Comparison of ENCODE assay signal across 8 mouse cellular contexts in genomic region chr4:35099865-35100780, GRCm38 (mm10). TPM values are rescaled to one million over a fixed set of nuclear protein-coding genes. Genes with fewer than 3 reads are reported as not detected.
A peak's percentile ranks its signal among the peaks of the same experiment; 100 is the strongest.
DNase-seq lines count a peak whose midpoint lies in the region; ATAC-seq and TF ChIP-seq lines count a peak whose summit lies in the region.

No protein-coding gene starts in this region.

- no peaks in the 10 kb centered on the region for H3K36me3 ChIP-seq in heart, embryonic 11.5 days (ENCODE audit: control insufficient read depth, insufficient read depth, low read length)
- no peaks in the 10 kb centered on the region for H3K36me3 ChIP-seq in kidney, embryonic 15.5 days
- H3K36me3 ChIP-seq in limb, embryonic 14.5 days (ENCODE audit: control insufficient read depth, insufficient read depth, low read length), result no peaks in the 10 kb centered on the region
- no peaks in the 10 kb centered on the region for H3K36me3 ChIP-seq in midbrain, embryonic 15.5 days (replicated peaks)

- peak overlapping the region; percentile 38 for H3K4me3 ChIP-seq in heart, embryonic 11.5 days (ENCODE audit: low read depth, low read length)
- peak overlapping the region; percentile 41 for H3K4me3 ChIP-seq in kidney, embryonic 15.5 days (replicated peaks)
- peak overlapping the region; percentile 36 for H3K4me3 ChIP-seq in limb, embryonic 14.5 days (replicated peaks; ENCODE audit: low read length)
- peak overlapping the region; percentile 38 for H3K4me3 ChIP-seq in midbrain, embryonic 15.5 days

- WGBS in heart, embryonic 11.5 days (ENCODE audit: insufficient replicate concordance), result 9% methylated on average over 29 of the region's 29 CpGs
- 10% methylated on average over 29 of the region's 29 CpGs for WGBS in kidney, embryonic 15.5 days
- 12% methylated on average over 29 of the region's 29 CpGs for WGBS in limb, embryonic 14.5 days
- 7% methylated on average over 29 of the region's 29 CpGs for WGBS in midbrain, embryonic 15.5 days

- no peaks in the 10 kb centered on the region for H3K27me3 ChIP-seq in heart, embryonic 11.5 days (ENCODE audit: control insufficient read depth, insufficient read depth, low read length)
- no peaks in the 10 kb centered on the region for H3K27me3 ChIP-seq in kidney, embryonic 15.5 days
- H3K27me3 ChIP-seq in limb, embryonic 14.5 days (ENCODE audit: control insufficient read depth, insufficient read depth, low read length), result no peaks in the 10 kb centered on the region
- H3K27me3 ChIP-seq in midbrain, embryonic 15.5 days (replicated peaks), result no peaks in the 10 kb centered on the region

- peaks cover 9% of the 10 kb centered on the region for H3K4me1 ChIP-seq in heart, embryonic 11.5 days (ENCODE audit: control insufficient read depth, insufficient read depth, low read length)
- H3K4me1 ChIP-seq in kidney, embryonic 15.5 days, result peaks cover 47% of the 10 kb centered on the region
- peaks cover 19% of the 10 kb centered on the region for H3K4me1 ChIP-seq in limb, embryonic 14.5 days (ENCODE audit: control insufficient read depth, insufficient read depth, low read length)
- H3K4me1 ChIP-seq in midbrain, embryonic 15.5 days, result peaks cover 18% of the 10 kb centered on the region

- no peak overlapping the region for H3K9ac ChIP-seq in heart, embryonic 11.5 days (ENCODE audit: low read depth, low read length)
- peak overlapping the region; percentile 26; the same call in 1 of the 2 replicates for H3K9ac ChIP-seq in kidney, embryonic 15.5 days
- H3K9ac ChIP-seq in limb, embryonic 14.5 days (ENCODE audit: low read depth, low read length, severe bottlenecking), result peak overlapping the region; percentile 44
- peak overlapping the region; percentile 23; the same call in 1 of the 2 replicates for H3K9ac ChIP-seq in midbrain, embryonic 15.5 days

- no peak overlapping the region for H3K27ac ChIP-seq in heart, embryonic 11.5 days (ENCODE audit: low read depth, low read length)
- H3K27ac ChIP-seq in kidney, embryonic 15.5 days, result 0 out of 2 replicates have a peak overlapping the region, but pooled peaks have one; percentile 41
- H3K27ac ChIP-seq in limb, embryonic 14.5 days (replicated peaks; ENCODE audit: low read depth, low read length), result no peak overlapping the region; the same call in 1 of the 2 replicates
- H3K27ac ChIP-seq in midbrain, embryonic 15.5 days, result peak overlapping the region; percentile 51

- peak; percentile 29 for DNase-seq in CD4-positive helper T cell, adult 2 months (ENCODE audit: low read depth, low spot score)
- peak; percentile 28 for DNase-seq in c-Kit-negative CD71-positive TER-119-positive erythroid progenitor cells, embryonic 14.5 days (ENCODE audit: low read depth, low spot score)
- DNase-seq in limb, embryonic 14.5 days (ENCODE audit: low spot score), result peak; percentile 85
- DNase-seq in spleen, adult 18-20 months, result peak; percentile 44 to 52

- no peaks in the 10 kb centered on the region for H3K9me3 ChIP-seq in heart, embryonic 11.5 days (replicated peaks; ENCODE audit: control insufficient read depth, low read length)
- no peaks in the 10 kb centered on the region for H3K9me3 ChIP-seq in kidney, embryonic 15.5 days (replicated peaks)
- no peaks in the 10 kb centered on the region for H3K9me3 ChIP-seq in limb, embryonic 14.5 days (ENCODE audit: control insufficient read depth, low read length)
- no peaks in the 10 kb centered on the region for H3K9me3 ChIP-seq in midbrain, embryonic 15.5 days

- no peak for TF ChIP-seq POLR2A in limb, embryonic 14.5 days (IDR thresholded peaks at IDR 0.05; ENCODE audit: borderline replicate concordance, extremely low read depth, insufficient read depth, insufficient read length)

- peak; percentile 88 for ATAC-seq in erythroid progenitor cell, adult 5-6 weeks (replicated peaks; ENCODE audit: low FRiP score, poor library complexity, severe bottlenecking)
- peak; percentile 75 for ATAC-seq in heart, embryonic 11.5 days (replicated peaks; ENCODE audit: insufficient number of reproducible peaks, low FRiP score, low TSS enrichment)
- ATAC-seq in kidney, embryonic 15.5 days (replicated peaks; ENCODE audit: low FRiP score), result peak; percentile 92
- peak; percentile 89 for ATAC-seq in limb, embryonic 14.5 days (ENCODE audit: low FRiP score, low read depth)
- ATAC-seq in midbrain, embryonic 15.5 days (replicated peaks), result peak; percentile 94

- H3K4me2 ChIP-seq in heart, embryonic 11.5 days, result peak overlapping the region; percentile 73
- H3K4me2 ChIP-seq in kidney, embryonic 15.5 days, result peak overlapping the region; percentile 73
- H3K4me2 ChIP-seq in limb, embryonic 14.5 days (replicated peaks; ENCODE audit: low read depth, low read length, severe bottlenecking), result peak overlapping the region; percentile 66
- H3K4me2 ChIP-seq in midbrain, embryonic 15.5 days, result peak overlapping the region; percentile 73

RNA-seq across cellular contexts. Expression of gene Ifnk, which starts 51.7 kb away (rescaled TPM):
- total RNA-seq in erythroid progenitor cell, adult 5-6 weeks (2015; ENCODE audit: low replicate concordance), result not detected in 2 replicates
- not detected in 2 replicates for total RNA-seq in erythroid progenitor cell, adult 5-6 weeks (2017; ENCODE audit: low replicate concordance)
- not detected in 2 replicates for polyA plus RNA-seq in heart, embryonic 11.5 days (2014; fragmentation: Nextera tagmentation; extraction: Ambion mirVana)
- polyA plus RNA-seq in kidney, embryonic 15.5 days (2015; fragmentation: Nextera tagmentation; extraction: Ambion mirVana), result 0.28 TPM in 1 of 2 replicates, not detected in the other
- not detected in 2 replicates for polyA plus RNA-seq in limb, embryonic 14.5 days (2012; rRNA removed)
- 0.69 TPM in 1 of 2 replicates, not detected in the other for polyA plus RNA-seq in limb, embryonic 14.5 days (2014; fragmentation: Nextera tagmentation; extraction: Ambion mirVana)
- polyA plus RNA-seq in midbrain, embryonic 15.5 days (2015; fragmentation: Nextera tagmentation; extraction: Ambion mirVana), result not detected in 2 replicates

RNA-seq across cellular contexts. Expression of gene Mob3b, which starts 57.2 kb away (rescaled TPM):
- under 0.01 and 4.3 TPM in 2 replicates for total RNA-seq in erythroid progenitor cell, adult 5-6 weeks (2015; ENCODE audit: low replicate concordance)
- 1.2 and 1.4 TPM in 2 replicates for total RNA-seq in erythroid progenitor cell, adult 5-6 weeks (2017; ENCODE audit: low replicate concordance)
- 2.7 and 3.4 TPM in 2 replicates for polyA plus RNA-seq in heart, embryonic 11.5 days (2014; fragmentation: Nextera tagmentation; extraction: Ambion mirVana)
- polyA plus RNA-seq in kidney, embryonic 15.5 days (2015; fragmentation: Nextera tagmentation; extraction: Ambion mirVana), result 14.7 and 15.4 TPM in 2 replicates
- polyA plus RNA-seq in limb, embryonic 14.5 days (2012; rRNA removed), result 3.3 and 4.0 TPM in 2 replicates
- polyA plus RNA-seq in limb, embryonic 14.5 days (2014; fragmentation: Nextera tagmentation; extraction: Ambion mirVana), result 7.8 and 10.5 TPM in 2 replicates
- polyA plus RNA-seq in midbrain, embryonic 15.5 days (2015; fragmentation: Nextera tagmentation; extraction: Ambion mirVana), result 5.6 and 5.8 TPM in 2 replicates

Comparison
In these comparisons a context has a peak if more than half of its experiments do, and no peak if none do; other contexts are left out.
1. DNase-seq: peak in every context shown above with its lines; median percentile 85 in limb, embryonic 14.5 days; 48 in spleen, adult 18-20 months; 29 in CD4-positive helper T cell, adult 2 months; 28 in c-Kit-negative CD71-positive TER-119-positive erythroid progenitor cells, embryonic 14.5 days.
2. H3K27ac ChIP-seq: peak in kidney, embryonic 15.5 days (single experiment) and midbrain, embryonic 15.5 days (single experiment); none in heart, embryonic 11.5 days (single experiment) and limb, embryonic 14.5 days (single experiment).
3. Peak in every context shown above with its lines, with median percentiles within 50 percentile points of each other: ATAC-seq, H3K4me2 ChIP-seq and H3K4me3 ChIP-seq.